Mouse (Mus musculus): ENCODE results near the gene Car15.

Car15 gene

GRCm38 (mm10) chr16:17801777-17802455, 36.2 kb downstream of the Car15 start:
- no peak for DNase-seq (ENCODE audit: low spot score)

DNA sequence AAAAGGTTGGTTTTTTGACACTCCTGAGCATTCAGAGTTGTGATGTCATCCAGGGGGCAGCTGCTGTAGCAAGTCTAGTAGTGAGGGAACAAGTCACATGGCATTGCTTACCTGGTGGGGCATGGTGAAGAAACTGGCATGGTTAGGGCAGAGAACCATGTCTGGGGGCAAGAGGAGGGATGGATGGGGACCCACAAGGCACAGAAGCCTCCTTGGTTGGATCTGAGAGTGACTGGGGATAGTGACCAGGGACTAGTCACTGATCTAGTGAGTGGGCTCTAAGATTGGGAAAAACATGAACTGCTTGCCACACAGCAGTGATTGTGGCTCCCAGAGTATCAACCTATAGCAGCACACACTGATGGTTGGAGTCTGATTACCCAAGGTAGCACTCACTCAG, 38.6 kb downstream of the Car15 start:
- no peak for DNase-seq (ENCODE audit: low spot score)

GRCm38 (mm10) chr16:17798321-17799180, 39.6 kb downstream of the Car15 start:
- DNase-seq (ENCODE audit: low spot score) = no peak

- DNase-seq (ENCODE audit: low spot score) = no peak
Observed at GRCm38 (mm10) chr16:17797812-17798311, 40.3 kb downstream of the Car15 start.

DNA sequence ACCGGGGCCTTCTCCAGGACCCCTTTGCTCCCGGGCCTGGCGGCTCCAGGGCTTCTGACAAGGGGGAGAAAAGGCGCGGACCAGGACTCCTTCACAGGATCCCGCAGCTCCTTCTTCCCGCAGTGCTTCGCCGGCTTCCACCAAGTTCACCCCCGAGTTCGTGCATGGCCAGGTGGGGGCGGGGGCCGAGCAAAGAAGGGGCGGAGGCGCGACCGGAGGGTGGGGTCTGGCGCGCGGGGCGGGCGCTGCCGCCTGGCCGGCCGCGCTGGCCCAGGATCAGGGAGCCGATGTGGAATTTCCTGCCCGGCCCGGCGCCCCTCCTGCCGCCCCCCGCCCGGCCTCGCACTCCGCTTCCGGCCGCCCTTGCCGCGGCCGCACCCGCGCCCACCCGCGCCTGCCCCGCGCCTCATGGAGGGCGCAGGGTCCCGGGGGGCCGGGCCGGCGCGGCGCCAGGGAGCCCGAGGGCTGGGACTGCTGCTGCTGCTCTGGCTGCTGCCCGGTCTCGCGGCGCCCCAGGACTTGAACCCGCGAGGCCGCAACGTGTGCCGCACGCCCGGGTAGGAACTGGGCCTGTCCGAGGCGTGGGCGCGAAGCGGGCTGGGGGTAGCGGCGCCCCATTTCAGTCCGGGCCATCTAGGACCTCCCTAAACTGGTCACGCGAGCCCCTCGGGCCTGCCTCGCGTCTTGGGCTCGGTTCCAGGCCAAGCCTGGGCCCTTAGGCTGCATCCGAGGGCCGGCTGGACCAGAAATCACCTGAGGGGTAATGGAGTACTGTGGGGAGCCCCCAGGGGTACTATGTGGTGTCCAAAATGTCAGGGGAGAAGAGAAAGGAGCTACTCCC, 41.0 kb downstream of the Car15 start, which contains the start of gene Scarf2:
TSS of gene Scarf2 (plus strand) at position 312 of the 841 bp plus-strand sequence.
- DNase-seq (ENCODE audit: low spot score) = no peak

- no peak for DNase-seq (ENCODE audit: low spot score)
Observed at GRCm38 (mm10) chr16:17796519-17796918, 41.6 kb downstream of the Car15 start.

DNA sequence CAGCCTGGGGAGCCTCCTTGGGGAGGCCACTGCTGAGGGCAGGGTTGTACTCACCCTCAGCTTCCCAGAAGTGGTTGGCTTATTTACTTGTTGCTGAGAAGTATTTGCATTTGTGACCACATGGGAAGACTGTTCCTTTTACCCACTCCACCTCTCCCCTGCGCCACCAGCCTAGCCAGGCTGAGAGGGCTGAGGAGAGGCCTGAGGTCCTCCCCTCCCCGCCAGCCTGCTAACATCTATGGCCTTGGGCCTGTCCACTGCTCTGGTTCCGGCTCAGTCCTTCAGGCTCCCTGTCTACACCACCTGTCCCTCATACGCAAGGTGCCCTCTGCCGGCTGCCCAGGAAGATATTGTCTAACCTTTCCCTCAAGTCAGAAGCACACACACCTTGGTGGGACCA, 42.5 kb downstream of the Car15 start:
- no peak for DNase-seq (ENCODE audit: low spot score)

GRCm38 (mm10) chr16:17794047-17794446, 44.1 kb downstream of the Car15 start:
- DNase-seq (ENCODE audit: low spot score) = no peak

GRCm38 (mm10) chr16:17792728-17793127, 45.4 kb downstream of the Car15 start:
- DNase-seq (ENCODE audit: low spot score) = no peak

- no peak for DNase-seq (ENCODE audit: low spot score)
Observed at GRCm38 (mm10) chr16:17785337-17785736, 52.8 kb downstream of the Car15 start.

All from left cerebral cortex, adult 11 months (tissue).